Mouse (Mus musculus) c-Kit-positive CD71-positive TER-119-negative erythroid progenitor cells, embryonic 14.5 days (primary cell): ENCODE measurements at regions not wholly inside any gene's neighbourhood (a gene's known extent, or its start where the extent isn't known, plus 50 kb on each side); places are given as distances from the start of the nearest gene placed in this dataset.

ENCODE experiments used
- DNase-seq: peaks from one replicate; pipeline ENCODE4 v3.0.0-alpha.2; 2013; ENCODE audit warnings: low read depth

- no peak for DNase-seq
These were observed 318.4 kb upstream of the Myo3a start for GRCm38 (mm10) chr2:21908813-21909480.

DNA sequence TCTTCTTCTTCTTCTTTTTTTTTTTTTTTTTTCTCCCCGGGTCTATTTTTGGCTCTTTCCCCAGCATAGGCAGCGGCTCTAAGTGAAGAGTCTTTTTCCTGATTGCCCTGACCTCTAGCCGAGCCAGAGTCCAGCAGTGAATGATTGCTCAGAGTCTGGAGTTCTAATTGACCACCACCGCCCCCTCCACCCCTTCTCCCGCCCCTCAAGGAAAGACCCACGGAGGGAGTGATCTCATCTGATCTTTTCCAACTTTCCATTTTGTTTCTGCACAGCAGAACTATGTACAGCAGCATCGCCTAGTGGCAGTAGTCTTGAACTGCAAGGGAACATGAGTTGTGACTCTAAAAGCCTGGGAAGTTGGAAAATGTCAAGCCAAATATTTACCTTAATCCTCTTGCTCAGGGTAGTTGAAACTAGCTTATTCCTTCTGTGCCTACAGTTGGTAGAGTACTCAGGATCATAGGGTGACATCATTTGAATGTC lies 317.8 kb upstream of the Myo3a start:
- DNase-seq, result peak; percentile 21

DNA sequence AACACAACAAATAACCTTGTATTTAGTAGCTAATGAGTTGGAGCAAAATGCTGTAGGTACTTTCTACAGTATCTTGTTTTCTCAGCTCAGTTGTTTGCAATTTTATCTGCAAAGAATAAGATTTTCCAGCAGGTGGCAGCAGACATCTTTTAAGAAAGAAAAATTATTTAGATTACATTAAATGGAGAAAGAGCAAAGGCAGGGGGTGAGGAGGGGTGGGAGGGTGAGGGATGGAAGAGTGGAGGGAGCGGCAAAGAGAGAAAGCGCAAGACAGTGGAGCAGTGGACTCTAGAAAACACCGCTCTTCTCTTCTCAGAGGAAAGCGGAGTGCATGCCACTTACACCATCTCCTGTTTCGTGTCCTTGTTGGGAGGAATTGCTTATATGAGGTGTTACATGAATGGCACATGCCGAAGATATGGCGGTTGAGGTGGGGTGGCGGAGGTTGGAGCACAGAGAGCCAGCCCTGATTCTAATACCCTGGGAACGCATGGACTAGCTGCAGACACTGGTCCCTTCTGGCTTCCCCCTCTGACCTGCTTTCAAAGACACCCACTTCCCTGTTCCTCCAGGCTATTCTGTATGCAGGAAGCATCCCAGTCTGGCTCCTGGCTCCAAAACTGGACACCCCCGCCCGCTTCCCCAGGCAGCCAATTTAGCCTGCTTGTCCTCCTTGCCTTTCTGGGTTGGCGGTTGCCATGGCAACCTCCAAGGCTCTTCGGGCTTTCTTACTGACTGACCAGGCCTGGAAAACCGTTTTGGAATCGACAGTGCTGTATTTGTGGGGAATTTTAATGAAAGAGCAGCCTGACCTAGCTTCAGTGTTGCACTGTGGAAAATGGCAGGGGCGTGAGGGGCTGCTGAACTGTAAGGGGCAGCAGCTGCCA lies 309.3 kb upstream of the Myo3a start:
- no peak for DNase-seq

GRCm38 (mm10) chr2:21919091-21919490 lies 308.2 kb upstream of the Myo3a start:
- no peak for DNase-seq

DNA sequence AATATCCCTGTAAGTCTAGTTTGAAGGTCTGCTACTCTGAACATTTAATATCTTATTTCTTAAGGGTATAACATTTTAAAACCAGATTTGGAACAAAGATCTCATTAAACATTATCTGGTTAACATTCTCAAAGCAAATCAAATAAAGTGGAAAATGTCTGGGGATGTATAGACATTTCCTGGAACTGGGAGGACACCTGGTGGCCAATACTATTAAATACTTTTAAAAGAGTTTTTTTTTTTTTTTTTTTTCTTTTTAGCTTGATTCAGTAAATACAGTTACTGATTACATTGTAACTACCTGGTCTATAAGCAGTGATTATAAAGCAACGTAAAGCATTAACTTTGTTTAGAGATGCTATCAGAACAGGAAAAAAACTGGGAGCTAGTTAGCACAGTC lies 299.6 kb upstream of the Myo3a start:
- DNase-seq, result no peak

DNA sequence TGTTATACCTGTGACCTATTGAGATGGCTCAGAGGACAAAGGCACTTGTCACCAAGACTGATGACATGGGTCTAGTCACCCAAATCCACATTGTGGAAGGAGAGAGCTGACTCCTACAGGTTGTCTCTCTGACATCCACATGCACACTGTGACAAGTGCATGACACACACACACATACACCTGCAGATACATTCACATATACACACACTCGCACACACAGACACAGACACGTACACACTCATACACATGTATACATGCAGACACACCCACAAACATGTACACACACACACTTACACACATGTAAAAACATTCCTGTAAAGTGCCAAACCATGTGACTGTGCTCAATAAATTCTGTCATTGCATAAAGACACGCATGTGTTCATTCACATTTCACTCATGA lies 287.3 kb upstream of the Myo3a start:
- no peak for DNase-seq

DNA sequence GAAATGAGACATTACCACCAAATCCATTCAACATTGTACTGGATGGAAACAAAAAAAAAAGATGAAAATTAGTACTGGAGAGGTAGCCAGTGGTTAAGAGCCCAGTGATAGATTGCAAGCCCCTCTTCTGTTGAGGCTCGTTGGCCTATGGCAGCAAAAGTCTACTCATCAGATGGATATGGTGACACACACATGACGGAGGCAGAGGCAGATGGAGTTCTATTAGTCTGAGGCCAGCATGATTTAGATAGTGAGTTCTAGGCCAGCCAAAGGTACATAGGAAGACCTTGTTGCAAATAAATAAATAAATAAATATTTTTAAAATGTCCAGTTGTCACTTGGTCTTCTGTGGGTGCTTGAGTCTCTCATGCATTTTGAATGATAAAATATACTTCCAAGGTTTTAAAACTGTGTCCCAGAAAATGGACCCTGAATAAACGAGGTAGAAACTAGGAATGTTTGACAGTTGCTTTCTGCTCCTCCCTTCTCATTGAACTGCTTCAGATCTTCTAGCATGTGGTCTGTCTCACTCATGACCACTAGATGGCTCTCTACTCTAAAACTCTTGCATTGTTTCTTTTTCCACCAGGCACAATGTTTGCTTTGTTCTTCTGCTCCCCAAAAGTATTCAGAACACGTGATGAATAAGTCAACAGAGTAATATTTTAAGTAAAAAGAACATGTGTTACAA lies 286.4 kb upstream of the Myo3a start:
- DNase-seq, result peak; percentile 24

- no peak for DNase-seq
These were observed 285.8 kb upstream of the Myo3a start for GRCm38 (mm10) chr2:21941488-21942000.

- DNase-seq, result no peak
These were observed 283.6 kb upstream of the Myo3a start for GRCm38 (mm10) chr2:21943676-21944075.

GRCm38 (mm10) chr2:21946484-21946883 lies 280.8 kb upstream of the Myo3a start:
- DNase-seq, result no peak

DNA sequence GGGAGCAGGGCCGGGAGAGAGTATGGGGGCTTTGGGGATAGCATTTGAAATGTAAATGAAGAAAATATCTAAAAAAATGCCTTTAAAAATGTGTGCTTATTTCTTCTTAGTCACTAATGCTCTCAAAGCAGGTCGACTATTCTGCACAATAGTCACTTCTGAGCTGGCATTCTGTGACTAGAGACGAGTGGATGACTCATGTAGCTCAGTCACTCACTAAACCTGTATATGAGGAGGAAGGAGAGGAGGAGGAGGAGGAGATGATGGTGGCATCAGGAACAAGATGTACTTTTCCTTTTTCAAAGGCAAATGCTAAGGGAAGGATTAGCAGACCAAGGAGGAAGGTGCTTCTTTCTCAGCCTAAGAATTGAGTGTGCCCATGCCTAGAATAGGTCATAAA lies 276.0 kb upstream of the Myo3a start:
- DNase-seq, result no peak

GRCm38 (mm10) chr2:21956112-21956963 lies 271.0 kb upstream of the Myo3a start:
- no peak for DNase-seq

- peak; percentile 49 for DNase-seq
These were observed 268.9 kb upstream of the Myo3a start for GRCm38 (mm10) chr2:21958365-21958764.

GRCm38 (mm10) chr2:21958802-21959201 lies 268.5 kb upstream of the Myo3a start:
- DNase-seq, result no peak

- DNase-seq, result peak; percentile 41
These were observed 263.8 kb upstream of the Myo3a start for GRCm38 (mm10) chr2:21963343-21964026.

GRCm38 (mm10) chr2:21964027-21964605 lies 263.2 kb upstream of the Myo3a start:
- DNase-seq, result peak; percentile 74

GRCm38 (mm10) chr2:21970774-21971406 lies 256.4 kb upstream of the Myo3a start:
- DNase-seq, result no peak

- no peak for DNase-seq
These were observed 252.7 kb upstream of the Myo3a start for GRCm38 (mm10) chr2:21974599-21974998.

DNA sequence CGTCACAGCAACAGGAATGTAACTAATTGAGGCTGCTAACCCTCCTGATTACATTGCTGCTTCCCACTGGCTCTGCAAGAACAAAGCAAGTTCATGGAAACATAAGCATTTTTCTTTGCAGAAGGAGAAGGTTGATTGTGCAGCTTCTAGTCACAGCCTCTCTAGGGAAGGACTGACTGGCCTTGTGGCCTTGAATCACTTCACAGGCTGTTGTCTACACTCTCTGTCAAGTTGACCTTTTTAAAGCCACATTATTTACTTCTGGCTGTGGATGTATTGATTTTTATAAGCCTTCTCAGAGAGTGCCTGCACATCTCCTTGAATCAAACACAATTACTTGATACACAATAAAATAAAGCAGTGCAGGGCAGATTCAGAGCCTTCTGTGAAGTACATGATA lies 251.8 kb upstream of the Myo3a start:
- DNase-seq, result no peak

DNA sequence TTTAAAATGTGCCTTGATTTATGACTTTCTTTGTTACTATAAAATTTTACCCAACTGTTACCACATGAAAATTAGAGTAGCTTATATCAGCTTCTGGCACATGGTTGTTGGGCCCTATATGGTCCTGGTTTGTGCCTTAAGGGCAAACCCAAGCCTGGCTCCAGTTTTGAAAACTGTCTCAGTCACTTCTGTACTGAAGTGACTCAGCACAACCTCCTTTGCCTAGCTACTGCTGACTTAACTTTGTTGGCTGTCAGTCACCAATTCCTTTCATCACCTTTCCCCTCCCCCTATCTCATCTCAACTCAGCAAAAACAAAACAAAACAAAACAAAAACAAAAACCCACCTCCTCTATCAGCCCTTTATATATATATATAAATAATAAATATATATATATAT lies 251.0 kb upstream of the Myo3a start:
- no peak for DNase-seq
